Mouse (Mus musculus) gastrocnemius, adult 18-20 months (tissue): ENCODE results near the gene Cacna1c. TPM values are rescaled to one million over a fixed set of nuclear protein-coding genes. Genes with fewer than 3 reads are reported as not detected.

Experiments used
- DNase-seq: peaks from one replicate; pipeline ENCODE4 v3.0.0; 2021; ENCODE audit warnings: low spot score
- total RNA-seq, 2 experiments: library from RNA; stranded (reverse); gene quantifications; 2 replicates each; pipeline ENCODE4 v1.2.3; 2021

The Cacna1c gene
- total RNA-seq, 2 experiments from 2014 or later, result 0.98 to 1.7 TPM

DNA sequence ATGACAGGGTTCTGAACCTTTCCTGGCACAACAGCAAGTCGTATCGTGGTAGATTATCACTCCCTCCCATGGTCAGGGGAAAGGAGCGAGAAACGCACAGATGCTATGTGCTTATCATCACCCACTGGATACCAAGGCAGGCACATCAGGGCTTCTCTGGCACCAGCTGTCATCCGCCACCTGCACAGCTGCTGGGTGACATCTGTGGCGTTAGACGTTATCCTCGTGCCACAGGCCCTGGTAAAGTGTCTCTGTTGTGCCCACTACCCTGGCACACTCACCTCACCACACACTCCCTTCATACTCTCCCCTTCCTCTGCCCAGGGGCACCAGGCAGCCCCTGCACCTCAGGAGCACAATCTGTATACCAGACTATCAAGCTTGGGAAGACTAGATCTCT is 137.8 kb downstream of the Cacna1c start:
- no peak for DNase-seq

GRCm38 (mm10) chr6:119057076-119057479 is 139.1 kb downstream of the Cacna1c start:
- no peak for DNase-seq

DNA sequence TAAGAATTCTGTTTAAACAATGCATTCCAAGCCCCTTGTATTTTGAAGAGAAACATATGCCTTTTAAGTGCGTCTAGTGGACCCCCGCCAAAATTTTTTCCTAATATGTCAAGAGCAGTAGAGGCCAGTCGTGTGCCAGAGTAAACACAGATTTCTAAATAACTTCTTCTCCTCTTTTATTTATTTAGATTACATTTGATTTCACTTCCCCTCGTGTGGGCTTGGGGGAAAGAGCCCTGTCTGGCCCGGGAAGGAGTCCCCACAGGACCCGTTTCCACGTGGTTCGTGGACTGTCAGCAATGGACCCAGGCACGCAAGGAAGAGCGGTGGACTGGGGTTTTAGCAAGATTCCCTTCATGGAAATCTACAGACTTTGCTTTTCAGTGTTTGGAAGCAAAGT is 143.4 kb downstream of the Cacna1c start:
- no peak for DNase-seq

DNA sequence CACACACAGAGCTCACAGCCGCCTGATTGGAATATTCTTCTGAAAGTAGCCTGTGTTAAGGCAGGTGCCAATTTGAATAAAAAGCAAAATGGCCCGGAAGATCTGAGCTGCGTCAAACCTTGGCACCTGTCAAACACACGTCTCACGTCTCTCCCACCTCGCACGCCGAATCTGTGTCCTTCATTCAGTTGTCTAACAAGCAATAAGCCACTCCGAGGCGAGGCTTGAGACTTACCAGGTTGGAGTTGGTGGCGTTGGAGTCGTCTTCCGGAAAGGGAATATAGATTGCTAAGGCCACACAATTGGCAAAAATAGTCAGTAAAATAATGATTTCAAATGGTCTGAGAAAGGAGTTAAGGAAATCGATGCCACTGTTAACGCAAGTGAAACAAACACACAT is 143.9 kb downstream of the Cacna1c start:
- no peak for DNase-seq

DNA sequence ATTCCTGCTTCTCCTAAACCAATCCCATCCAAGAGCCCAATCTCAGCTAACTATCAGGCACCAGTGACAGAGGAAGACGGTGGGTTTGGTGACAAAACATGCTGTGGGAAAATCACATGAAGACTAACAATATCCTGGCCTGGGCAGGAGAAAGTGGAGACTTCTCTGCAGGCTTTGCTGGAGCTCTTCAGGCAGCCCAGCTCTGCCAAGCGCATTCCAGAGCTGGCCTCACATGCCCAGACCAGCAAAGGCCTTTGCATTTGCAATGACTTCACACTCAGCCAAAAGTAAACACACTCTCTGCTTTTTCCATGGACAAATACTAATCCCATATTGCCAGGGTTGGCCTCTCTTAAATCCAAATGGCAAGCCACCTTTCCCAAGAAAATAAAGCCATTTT is 144.5 kb downstream of the Cacna1c start:
- DNase-seq, result no peak

- DNase-seq, result no peak
These were observed 148.9 kb downstream of the Cacna1c start for GRCm38 (mm10) chr6:119047340-119047739.

DNA sequence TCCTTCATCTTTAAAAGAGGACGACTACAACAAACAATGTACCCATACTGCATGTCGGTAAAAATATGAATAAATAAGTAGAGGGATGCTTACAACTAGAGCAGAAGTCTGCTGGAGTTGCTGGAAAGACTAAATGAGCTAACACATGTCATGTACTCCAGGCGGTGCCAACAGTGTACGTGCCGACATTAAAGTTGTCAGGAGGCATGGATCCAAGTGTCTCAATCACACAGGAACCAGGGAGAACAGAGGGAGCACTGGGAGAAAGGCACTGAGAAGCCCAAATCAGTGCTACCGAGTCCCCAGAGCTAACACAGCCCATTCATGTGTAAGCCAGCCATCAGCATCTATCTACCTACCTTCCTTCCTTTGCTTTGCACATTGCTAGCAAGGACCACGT is 150.7 kb downstream of the Cacna1c start:
- DNase-seq, result no peak

- no peak for DNase-seq
These were observed 152.1 kb downstream of the Cacna1c start for GRCm38 (mm10) chr6:119044148-119044547.

DNA sequence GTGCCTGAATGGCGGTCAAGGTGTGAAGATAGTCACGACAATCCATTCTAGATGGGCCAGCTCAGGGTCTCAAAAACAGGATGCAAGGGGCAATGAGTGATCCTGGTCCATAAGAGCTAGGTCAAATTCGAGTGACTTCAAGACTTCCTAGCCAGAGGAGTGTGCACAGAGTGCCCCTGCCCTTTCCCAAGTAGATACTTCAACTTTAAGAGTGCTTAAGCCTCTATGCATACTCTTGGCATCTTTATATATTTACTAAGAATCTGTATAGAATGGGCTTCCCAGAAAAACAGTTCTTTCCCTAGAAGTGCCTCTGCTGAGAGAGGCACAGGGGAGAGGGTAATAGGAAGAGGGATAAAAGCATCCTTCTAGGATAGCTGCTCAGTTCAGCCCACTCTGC is 153.4 kb downstream of the Cacna1c start:
- DNase-seq, result no peak

DNA sequence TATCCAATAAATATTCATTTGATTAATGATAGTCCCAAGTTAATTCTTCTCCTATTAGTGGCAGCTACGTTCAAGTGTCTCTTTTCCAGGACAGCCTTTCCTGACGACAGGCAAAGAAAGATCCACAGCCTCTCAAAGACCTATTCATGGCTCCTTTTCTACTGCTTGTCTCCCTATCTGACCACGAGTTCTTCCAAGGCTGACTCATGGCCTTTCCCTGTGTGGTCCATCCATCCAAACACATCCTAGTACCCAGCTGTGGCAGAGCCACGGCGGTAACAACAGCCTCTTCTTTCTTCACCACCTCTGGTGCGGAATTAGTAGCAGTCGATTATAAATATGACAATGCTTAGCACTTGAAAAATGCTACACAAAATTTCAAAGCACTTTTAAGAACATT is 155.3 kb downstream of the Cacna1c start:
- no peak for DNase-seq

GRCm38 (mm10) chr6:119039815-119040214 is 156.4 kb downstream of the Cacna1c start:
- no peak for DNase-seq

DNA sequence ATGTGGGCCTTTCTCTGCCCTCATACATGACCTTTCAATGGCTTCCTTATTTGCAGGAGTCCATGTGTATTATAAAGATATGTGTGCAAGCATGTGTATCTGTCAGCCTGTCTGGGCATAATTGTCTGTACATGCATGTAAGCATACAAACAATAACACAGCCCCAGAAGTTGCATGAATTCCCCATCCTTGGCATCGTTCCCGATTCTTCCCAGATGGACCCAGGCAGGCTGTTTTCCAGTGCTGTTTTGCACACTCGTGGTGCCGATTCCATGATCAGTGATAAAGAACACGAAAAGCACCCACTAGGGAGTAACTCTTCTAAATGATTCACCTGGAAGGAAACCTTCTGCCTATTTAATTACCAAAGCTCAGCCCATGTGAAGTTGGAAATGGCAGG is 156.9 kb downstream of the Cacna1c start:
- DNase-seq, result no peak

DNA sequence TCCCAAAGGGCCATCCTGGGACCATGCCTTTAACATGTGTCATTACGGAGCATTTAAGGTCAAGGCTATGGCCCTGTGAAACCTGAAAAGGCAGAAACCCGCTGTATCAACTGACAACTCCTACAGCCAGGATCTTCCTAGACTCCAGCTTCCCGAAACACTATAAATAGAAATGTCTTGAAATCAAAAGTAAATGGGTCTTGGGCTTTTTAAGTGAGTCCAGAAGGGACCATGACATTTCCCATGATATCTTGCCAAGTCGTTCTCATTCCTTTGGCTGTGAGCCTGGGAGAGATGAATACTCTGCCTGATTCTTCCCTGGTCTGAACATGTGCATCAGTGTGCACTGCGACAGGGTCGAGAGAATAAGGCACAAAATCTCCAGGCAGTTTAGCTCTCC is 158.4 kb downstream of the Cacna1c start:
- DNase-seq, result peak; percentile 41

- no peak for DNase-seq
These were observed 159.2 kb downstream of the Cacna1c start for GRCm38 (mm10) chr6:119037047-119037446.

DNA sequence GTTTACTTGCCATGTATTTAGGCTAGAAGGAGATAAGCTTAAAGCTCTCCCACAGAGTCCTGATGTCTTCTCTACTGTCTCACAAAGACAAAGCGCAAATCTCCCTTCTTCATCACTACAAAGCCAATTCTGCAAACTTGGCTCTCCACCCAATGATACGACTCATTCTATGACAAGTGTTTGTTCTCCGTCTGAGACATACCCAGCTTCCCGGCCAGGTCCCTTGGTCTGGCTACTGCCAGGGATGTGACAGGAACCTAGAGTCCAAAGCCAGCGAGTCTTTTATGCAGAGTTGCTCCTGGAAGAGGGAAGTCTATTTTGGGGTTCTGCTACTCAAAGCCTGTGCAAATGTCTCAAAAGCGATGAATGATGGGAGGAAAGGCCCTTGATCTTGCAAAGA is 160.9 kb downstream of the Cacna1c start:
- DNase-seq, result no peak

DNA sequence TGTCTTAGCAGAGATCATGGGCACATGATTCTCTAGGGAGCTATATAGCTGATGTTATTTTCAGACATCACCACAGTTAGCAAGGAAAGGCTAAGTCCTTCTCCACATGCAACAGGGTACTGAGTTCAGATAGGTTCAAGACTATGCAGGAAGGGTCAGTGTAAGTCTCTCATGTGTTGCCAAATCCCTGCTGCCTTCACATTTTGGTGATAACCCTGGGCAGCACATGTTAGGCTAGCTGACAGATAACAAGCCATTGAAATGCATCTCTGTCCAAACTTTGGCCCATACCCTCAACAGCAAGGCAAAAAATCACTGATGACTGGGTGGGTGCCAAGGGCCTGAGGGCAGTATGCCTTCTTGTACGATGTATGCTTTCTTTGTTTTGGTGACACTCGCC is 161.3 kb downstream of the Cacna1c start:
- no peak for DNase-seq

DNA sequence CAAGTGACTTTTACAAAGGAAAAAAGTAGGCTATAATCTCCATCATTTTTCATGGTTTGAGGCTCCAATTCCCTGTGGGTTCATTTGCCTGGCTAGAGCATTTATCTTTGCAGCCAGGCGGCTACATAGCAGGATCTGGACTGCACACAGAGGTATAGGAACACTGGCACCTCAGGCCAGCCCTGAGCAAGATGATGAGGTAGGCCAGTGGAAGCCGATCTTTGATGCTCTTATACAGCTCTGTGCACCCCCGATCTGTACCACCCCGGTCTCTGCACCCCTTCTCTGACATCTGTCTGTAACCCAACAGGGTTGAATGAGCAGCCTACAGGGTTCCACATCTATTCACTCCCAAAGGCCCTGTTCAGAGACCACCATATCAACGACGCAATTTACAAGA is 168.3 kb downstream of the Cacna1c start:
- DNase-seq, result no peak

- no peak for DNase-seq
These were observed 173.4 kb downstream of the Cacna1c start for GRCm38 (mm10) chr6:119022850-119023249.

DNA sequence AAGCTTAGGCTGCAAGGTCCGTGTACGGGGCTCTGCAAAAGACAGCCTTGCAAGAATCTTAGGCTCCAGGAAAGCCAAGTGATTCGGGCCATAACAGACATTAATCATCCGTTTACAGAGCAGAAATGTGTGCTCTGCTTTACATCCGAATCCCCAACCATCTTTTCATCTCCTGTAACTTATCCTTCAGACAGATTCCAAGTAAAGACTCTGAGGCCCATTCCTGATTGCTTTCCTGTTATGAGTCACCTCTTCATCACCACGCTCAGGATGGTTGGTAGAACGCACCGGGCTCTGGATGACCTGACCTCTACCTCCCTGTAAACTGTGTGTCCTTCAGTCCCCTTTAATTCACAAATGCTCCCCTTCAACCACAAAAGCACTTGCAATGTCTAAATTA is 175.0 kb downstream of the Cacna1c start:
- no peak for DNase-seq

DNA sequence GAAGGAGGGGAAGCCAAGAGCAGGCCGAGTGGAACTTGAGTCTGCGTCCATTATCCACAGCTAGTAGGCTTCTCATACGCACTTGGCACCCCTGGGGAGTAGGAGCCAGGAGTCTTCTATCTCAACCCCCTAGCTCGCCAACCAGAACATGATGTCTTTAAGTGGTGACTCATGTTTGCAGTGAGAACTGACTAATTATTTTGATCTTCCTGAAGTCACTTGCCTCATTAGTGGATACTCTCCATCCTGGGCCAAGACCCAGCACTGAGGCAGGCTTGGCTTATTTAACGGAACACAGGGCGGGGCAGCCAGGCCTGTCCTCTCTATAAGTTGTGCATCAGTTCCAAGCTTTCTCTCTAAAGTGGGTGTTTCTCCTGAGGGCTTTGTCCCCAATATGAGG is 177.3 kb downstream of the Cacna1c start:
- DNase-seq, result peak; percentile 43

GRCm38 (mm10) chr6:119018256-119018655 is 178.0 kb downstream of the Cacna1c start:
- DNase-seq, result no peak

GRCm38 (mm10) chr6:119017498-119017897 is 178.7 kb downstream of the Cacna1c start:
- DNase-seq, result no peak

- DNase-seq, result no peak
These were observed 180.9 kb downstream of the Cacna1c start for GRCm38 (mm10) chr6:119015346-119015745.
